Mouse (Mus musculus) hematopoietic stem cell, adult 5-6 weeks (primary cell): Measurements from ENCODE around the gene Kcna3. TPM values are rescaled to one million over a fixed set of nuclear protein-coding genes. Genes with fewer than 3 reads are reported as not detected.
A peak's percentile ranks its signal among the peaks of the same experiment; 100 is the strongest.

Experiments used
- ATAC-seq, 2 experiments: fragments of 125-278 bp in 1 of 2; replicated peaks in 1 of 2; 2 replicates each; pipeline ENCODE4 v1.8.0; 2016 to 2017; ENCODE audit warnings: inconsistent platforms in 2 of 2, mild to moderate bottlenecking in 2 of 2, moderate number of reproducible peaks in 2 of 2, low read depth in 1 of 2, moderate TSS enrichment in 1 of 2; ENCODE audit not compliant: low FRiP score in 2 of 2, poor library complexity in 2 of 2, severe bottlenecking in 2 of 2, insufficient read depth in 1 of 2, low TSS enrichment in 1 of 2
- total RNA-seq: library from RNA; stranded (forward); fragments of 172-1452, 232-1000 nt; gene quantifications from 2 replicates; pipeline ENCODE4 v1.2.3, GENCODE M21; 2017

The Kcna3 gene
- total RNA-seq, 1 experiment from 2014 or later: 16.3 TPM

GRCm38 (mm10) chr3:107039306-107039705 is 3.3 kb downstream of the Kcna3 start:
- ATAC-seq: no peak

DNA sequence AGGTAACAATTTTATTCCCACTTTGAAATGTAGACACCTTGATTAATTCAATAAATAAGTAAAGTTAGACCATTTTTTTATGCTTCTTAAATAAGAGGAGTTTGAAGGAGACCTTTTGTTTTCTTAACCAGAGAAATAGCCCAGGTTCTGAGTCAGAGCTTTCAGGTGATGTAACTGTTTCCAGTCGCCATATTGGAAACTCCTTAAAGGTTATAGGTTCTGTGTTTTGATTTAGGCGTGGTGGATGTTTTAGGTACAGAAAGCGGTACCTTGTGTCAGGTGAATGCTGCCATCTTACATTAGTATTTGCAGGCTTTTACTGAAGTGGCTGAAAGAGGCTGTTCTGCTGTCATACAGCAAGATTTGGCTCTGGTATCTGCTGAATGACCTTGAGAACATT is 4.4 kb downstream of the Kcna3 start:
- ATAC-seq: no peak

DNA sequence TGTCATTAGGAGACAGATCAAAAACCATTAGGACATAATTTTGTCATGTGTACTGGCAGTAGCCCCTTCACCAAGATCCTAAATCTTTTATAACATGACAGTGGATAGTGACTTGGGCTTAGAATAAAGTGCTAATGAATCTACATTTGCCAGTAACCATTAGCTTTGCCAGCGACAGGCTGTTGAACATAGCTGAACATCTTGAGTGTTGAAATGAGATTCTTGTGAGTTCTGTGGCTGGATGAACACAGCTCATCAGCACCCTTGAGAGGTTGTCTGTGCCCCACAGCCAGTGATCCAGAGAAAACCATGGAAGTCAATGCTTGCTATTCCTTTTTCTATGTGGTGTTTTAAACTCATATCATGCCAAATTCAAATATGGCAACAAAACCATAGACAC is 5.7 kb downstream of the Kcna3 start:
- no peak for ATAC-seq

DNA sequence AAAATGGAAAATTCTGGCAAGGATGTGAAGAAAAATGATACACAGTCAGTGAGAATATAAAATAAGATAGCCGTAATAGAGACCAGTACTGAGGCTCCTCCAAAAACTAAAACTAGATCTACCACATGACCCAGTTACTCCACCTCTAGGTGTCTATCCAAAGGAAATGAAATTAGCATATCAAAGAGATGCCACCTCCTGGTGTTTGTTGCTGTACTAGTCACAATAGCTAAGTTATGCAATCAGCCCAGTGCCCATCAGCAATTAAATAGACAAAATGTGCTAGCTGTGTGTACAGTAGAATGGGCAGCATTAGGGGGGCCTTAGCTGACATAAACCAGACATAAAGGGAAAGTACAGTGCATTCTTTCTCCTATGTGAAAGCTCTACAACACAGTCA is 25.5 kb downstream of the Kcna3 start:
- ATAC-seq: no peak

GRCm38 (mm10) chr3:107062771-107063170 is 26.8 kb downstream of the Kcna3 start:
- no peak for ATAC-seq

- no peak for ATAC-seq
These were observed 29.6 kb downstream of the Kcna3 start for GRCm38 (mm10) chr3:107065510-107066095.

DNA sequence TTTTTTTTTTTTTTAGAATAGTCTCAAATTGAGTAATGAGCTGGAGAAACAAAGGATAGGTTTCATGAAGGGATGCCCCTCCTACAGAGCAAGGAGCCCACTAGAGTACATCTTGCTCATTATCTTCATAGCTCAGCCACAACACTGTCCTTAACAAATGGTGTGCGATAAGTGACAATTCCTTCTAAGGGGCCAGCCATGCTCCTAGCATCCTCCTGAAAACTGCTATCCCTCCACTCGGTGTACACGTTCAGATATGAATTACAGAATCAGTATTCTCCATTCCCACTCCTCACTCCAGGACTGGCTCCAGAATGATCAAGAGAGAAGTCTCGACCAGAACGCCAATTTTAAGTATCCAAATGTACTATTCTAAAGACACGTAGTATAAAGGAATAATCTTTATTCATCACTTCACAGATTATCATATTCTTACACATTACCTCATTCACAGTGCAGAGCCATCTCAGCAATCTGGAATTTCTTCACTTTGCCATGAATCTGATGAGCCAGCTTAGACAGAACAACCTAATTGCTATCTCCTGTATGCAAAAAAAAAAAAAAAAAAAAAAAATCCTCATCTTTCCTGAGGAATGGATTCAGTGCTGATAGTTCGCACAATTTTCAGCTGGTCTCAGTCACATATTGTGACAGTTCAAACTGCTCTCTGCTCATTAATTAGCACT is 30.3 kb downstream of the Kcna3 start:
- no peak for ATAC-seq

GRCm38 (mm10) chr3:107067245-107067644 is 31.3 kb downstream of the Kcna3 start:
- peak; percentile 21 to 37; a peak in 1 of 4 replicates for ATAC-seq

GRCm38 (mm10) chr3:107073863-107074262 is 37.9 kb downstream of the Kcna3 start:
- no peak for ATAC-seq

- no peak for ATAC-seq
These were observed 39.7 kb downstream of the Kcna3 start for GRCm38 (mm10) chr3:107075705-107076104.

DNA sequence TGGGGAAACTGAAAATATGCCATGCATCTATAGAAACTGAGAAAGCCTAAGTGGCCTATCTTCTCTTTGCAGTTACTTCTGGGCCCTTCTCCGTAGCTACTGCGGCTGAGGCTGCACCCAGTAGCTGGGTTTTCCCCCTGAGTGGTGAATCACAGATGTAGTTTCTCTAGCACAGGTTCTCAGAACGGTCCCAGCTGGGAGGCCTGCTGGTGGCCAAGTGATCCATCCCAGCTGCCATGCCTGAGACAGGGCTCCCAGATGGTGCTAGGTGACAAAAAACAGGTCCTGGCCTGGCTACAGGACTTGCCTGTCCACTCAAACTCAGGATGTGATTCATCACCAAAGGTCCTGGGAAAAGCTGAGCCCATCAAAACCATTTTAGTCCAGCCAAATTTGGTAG is 40.7 kb downstream of the Kcna3 start:
- ATAC-seq: no peak

DNA sequence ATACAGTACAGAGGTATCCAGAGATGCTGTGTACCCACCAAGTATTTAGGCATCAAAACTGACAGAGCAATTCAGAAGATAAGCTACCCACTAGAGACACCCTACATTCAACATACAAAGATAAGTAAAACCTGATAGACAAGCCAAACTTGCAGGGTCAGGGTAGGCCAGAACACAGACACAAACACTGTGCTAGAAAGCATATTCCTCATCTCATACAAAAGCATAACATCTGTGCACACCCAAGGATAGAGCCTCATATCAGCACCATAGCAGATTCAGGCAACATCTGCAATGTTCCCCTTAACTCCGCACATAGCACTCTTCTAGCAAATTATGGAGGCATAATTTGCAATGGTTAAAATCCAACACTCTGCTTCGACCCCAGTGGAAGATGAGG is 41.1 kb downstream of the Kcna3 start:
- ATAC-seq: no peak

GRCm38 (mm10) chr3:107080803-107081202 is 44.8 kb downstream of the Kcna3 start:
- peak; percentile 53 to 54; a peak in 3 of 4 replicates for ATAC-seq

DNA sequence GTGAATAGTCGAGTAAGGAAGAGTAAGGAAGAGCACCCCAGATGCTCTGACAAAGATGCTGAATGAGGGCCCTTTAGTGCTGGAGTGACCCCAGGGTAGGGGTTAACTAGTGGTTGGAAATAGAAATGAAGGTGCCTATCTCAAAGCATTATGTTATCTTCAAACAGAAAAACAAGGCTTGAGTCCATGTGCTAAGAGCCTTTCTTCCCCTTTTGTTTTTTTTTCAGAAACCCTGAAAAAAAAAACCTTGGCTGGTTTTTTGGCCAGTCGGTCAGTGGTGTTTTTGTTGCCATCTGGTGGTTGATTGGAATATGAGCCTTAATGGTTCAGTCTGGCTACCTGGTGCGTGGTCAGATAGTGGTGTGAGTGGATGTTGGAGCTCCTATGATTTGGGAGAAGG is 45.3 kb downstream of the Kcna3 start:
- peak; percentile 38 to 65; a peak in 2 of 4 replicates for ATAC-seq

GRCm38 (mm10) chr3:107084586-107084985 is 48.6 kb downstream of the Kcna3 start:
- peak in 1 of 2 experiments; percentile 30; a peak in 1 of 4 replicates for ATAC-seq

- no peak for ATAC-seq
These were observed 51.4 kb downstream of the Kcna3 start for GRCm38 (mm10) chr3:107087410-107087809.
